Mouse (Mus musculus): Measurements from ENCODE around the gene Cers2.
A peak's percentile ranks its signal among the peaks of the same experiment; 100 is the strongest.
"Not testable (repeated sequence)": the region's sequence is repeated elsewhere in the genome, so short reads cannot be mapped to it uniquely, and the experiment has no call there.

The Cers2 gene

DNA sequence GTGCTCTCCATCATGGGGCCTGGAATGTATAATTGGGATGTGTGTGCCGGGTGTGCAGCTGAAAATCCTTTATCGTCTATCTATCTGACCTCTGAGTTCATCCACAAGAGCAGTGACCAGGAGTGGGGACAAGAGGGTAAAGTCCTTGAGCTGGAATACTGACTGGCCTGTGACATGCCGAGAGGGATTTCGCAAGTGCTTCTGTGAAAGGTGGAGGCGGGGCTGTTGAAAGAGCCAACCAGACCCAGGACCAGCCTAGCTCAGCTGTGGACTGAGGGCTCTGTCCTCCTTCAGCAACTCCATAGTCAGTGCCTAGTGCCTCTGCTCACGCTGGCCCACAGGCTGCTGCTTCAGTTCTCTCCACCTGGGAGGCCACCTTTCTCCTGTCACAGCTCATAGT lies 4.0 kb downstream of the Cers2 start:
- DNase-seq (ENCODE audit: low read depth, low spot score): no peak

DNA sequence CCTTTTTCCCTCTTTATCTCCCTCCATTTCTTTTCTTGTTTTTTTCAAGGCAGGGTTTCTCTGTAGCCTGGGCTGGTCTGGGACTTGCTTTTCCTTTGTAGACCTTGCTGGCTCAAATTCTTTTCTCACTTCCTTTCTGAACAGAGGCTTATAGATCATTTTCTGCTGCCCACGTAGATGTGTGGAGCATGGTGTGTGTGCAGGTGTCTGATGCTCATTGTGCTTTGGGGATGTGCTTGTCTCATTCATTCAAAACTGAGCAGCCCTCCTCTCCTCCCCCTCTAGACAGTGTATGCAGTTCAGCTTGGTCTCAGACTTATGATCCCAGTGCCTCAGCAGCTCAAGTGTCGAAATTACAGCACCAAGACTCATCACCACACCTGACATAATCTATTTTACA lies 4.5 kb downstream of the Cers2 start:
- DNase-seq (ENCODE audit: low read depth, low spot score): no peak

DNA sequence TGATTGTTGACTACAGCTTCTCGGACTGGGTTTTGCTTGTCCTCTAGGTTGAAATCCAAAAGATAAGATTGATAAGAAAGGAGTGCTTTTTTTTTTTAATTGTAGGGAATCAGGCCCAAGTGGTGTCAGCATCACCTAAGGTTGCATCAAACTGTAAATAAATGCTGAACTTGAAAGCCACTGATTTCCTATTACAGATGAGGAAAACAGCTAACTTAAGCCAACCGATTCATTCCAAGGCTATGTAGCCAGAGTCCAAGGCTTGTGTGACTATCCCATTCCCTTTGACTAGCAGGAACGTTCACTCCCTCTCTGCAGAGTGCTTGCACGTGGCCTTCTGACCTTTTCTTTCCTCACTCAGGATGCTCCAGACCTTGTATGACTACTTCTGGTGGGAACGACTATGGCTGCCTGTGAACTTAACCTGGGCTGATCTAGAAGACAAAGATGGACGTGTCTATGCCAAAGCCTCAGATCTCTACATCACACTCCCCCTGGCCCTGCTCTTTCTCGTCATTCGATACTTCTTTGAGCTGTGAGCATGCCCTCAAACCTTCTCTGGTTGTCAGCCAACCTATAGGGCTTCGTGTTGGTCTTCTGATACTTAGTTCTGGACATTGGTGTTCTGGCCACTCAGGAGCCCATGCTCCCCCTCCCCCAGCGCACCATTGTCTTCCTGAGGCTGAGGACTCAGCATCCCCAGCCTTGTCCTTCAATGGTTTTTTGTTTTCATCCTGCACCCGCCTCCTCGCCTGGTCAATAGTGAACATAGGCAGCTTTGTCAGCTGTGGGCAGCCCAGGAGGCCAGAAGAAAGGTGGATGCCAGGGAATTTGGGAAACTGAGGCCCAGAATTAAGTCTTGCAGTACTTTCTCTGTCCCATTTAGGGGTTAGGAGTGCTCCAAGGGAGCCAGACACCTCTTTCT lies 5.4 kb downstream of the Cers2 start:
- DNase-seq (ENCODE audit: low read depth, low spot score): no peak

DNA sequence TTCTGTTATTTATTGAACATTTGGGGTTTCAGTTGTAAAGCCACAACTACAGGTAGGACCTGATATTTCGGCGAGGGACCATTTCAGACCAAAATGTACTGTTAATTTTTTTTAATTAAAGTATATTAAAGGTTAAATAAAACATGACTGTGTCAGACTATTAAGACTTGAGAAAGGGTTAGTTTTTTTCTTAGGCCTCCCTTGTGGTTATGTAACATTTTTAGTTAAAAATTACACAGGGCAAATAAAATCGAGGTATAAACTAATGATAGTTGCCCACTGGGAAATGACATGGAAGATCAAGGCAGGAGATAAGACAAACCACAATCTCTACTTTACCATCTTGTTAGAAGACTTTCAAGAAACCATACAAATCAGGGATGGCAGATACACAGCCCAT lies 8.8 kb downstream of the Cers2 start:
- no peak for DNase-seq (ENCODE audit: low read depth, low spot score)

DNA sequence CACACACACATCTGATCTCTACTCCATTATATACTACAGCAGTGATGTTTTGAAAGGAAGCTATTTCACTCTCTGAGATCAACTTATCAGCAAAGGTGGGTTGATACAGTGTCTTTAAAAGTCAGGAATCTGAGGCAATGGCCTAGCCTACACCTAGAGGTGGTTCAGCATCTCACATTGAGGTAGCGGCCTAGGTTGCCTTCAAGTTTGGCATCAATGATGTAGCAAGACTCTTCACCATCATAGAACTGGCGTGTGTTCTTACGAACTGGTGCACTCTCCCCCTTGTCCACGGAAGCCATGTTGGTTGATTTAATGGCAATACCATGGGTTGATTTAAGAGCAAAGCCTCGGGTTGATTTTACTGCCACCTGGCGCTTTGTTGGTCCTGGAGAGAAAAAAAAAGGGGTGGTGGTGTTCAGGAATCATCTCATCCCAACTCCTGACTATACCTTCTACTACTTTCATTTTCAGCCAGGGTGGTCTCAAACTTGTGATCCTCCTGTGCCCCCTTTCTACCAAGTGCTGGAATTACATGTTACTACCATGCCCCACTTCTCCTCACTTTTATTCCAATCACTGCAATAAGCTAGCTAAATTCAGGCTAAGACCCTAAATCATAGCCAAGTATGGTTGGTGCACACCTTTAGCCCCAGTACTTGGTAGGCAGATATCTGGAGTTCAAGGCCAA lies 10.0 kb downstream of the Cers2 start:
- DNase-seq (ENCODE audit: low read depth, low spot score): no peak

DNA sequence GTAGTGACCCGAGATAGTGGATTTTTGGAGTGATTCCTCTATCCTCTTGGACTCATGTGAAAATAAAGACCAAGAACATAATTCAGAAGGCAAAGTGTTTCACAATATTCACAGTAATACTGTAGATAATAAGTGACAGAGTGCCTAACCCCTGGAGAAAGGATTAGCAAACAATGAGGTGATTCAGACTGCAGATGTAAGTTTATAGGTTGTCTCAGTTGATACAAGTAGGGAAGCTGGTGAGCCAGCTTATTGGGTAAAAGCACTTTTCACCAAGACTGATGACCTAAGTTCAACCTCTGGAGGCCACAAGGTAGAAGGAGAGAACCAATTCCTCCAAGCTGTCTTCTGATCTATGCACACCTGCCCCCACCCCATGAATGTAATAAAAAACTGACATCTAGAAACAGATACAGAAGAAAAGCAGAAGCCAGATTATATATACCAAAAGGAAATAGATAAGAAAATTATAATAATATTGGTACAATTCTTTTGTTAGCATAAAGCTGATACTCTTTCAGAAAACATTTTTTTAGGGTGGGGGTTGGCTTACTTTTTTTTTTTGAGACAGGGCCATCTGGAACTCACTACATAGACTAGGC lies 14.3 kb downstream of the Cers2 start:
- no peak for DNase-seq (ENCODE audit: low read depth, low spot score)

DNA sequence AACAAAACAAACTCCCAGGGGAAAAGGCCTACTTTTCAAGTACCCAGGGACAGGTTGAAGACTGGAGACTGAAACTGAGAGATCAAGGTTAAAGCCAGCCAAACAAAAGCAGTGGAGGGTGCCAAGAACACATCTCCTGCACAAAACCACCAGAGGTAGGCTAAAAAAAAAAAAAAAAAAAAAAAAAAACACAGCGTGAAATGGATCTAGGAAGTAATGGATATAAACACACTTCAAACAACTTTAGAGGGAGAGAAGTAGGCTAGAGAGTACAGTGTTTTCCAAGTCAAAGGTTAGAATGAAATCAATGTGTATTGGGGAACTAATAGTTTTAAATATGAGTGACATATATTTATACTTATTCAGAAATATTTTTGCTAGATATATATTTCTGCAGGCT lies 16.9 kb downstream of the Cers2 start:
- no peak for DNase-seq (ENCODE audit: low read depth, low spot score)

GRCm38 (mm10) chr3:95337345-95337744 lies 22.8 kb downstream of the Cers2 start:
- no peak for DNase-seq (ENCODE audit: low read depth, low spot score)

DNA sequence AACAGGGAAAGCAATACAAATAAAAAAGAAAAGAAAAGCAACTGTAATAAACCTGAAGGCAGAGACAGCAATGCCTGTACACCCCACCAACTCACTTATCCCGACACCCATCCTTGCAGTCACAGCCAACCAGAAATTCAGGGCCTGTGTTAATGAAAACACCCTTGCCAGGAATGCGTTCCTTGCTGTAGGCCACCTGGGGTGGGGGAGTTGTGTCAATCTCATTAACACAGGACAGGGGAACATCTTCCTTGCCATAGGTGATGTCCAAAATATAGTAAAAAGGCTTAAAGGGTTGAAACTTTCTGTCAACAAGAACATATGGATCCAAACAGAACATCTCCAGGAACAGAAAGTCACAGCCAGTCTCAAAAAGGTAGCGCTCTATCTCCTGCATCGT lies 23.7 kb downstream of the Cers2 start:
- DNase-seq (ENCODE audit: low read depth, low spot score): no peak

- DNase-seq (ENCODE audit: low read depth, low spot score): not testable (repeated sequence)
Observed at GRCm38 (mm10) chr3:95343356-95344000, 28.9 kb downstream of the Cers2 start.

DNA sequence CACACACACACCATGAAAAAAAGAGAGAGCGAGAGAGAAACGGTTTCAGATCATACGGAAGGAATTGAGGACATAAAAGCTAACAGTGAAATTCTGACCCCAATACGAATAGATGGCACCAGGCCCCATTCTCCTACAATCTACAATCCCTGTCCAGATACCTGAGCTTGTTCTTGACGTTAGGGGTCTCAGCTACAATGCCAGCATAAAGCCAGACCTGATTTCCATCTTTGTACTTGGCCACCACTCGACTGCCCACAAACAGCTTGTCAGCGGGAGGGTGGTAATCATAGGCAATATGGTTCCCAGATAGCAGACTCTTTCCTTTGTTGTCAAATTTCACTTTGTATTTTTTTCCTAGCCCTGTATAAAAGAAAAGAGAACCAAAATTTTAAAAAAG lies 31.9 kb downstream of the Cers2 start:
- DNase-seq (ENCODE audit: low read depth, low spot score): no peak

- not testable (repeated sequence) for DNase-seq (ENCODE audit: low read depth, low spot score)
Observed at GRCm38 (mm10) chr3:95348343-95348742, 33.8 kb downstream of the Cers2 start.

DNA sequence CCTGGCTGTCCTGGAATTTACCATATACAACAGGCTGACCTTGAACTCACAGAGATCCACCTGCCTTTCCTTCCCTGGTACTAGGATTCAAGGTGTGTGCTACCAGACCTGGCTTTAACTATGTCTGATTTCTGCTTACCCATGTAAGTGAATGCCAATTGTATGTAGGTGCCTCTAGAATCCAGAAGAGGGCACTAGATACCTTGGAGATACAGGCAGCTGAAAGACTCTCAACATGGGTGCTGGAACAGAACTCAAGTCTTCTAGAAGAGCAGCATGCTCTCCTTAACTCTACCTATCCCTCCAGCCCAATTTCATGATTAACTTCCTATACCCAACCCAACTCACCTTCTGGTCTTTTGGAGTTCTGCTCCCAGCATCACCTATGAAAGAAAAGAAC lies 34.9 kb downstream of the Cers2 start:
- peak; percentile 24 for DNase-seq (ENCODE audit: low read depth, low spot score)

GRCm38 (mm10) chr3:95355911-95356544 lies 41.4 kb downstream of the Cers2 start:
- not testable (repeated sequence) for DNase-seq (ENCODE audit: low read depth, low spot score)

DNA sequence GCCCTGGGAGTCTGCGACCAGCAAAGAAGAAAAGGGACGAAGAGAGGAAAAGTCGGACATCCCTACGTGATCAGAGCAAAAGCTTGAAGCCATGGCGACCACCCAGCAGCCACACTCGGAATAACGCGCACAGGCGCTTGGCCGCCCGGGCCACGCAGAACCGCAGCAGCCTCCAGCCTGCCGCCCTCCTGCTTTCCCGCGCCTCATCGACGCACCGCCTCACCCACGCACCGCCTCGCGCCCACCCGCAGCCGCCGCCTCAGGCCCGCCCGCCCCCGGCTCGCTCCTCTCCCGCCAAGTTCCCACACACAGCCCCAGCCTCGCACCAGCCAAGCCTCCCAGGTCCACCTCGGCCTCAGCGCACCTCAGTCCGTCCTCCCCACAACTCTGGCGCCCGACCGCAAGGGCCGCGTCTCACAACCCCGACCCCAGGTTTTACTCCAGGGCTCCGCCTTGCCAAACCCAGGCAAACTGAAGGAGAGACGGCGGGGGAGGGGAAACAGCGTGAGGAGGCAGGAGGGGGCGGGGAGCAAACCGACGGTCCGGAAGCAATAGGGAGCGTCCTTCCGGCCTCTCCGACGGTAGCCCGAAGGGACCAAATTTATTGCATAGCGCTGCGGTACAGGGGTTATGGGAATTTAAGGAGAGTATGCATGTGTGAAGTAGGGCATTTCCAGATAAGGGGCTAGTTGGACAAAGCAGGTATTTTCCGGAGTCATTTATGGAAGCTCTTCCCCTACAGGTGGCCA lies 42.3 kb downstream of the Cers2 start, which contains the start of gene Setdb1:
Gene Setdb1 (minus strand): TSS at position 502 of the 749 bp plus-strand sequence.
- DNase-seq (ENCODE audit: low read depth, low spot score): peak; percentile 98

DNA sequence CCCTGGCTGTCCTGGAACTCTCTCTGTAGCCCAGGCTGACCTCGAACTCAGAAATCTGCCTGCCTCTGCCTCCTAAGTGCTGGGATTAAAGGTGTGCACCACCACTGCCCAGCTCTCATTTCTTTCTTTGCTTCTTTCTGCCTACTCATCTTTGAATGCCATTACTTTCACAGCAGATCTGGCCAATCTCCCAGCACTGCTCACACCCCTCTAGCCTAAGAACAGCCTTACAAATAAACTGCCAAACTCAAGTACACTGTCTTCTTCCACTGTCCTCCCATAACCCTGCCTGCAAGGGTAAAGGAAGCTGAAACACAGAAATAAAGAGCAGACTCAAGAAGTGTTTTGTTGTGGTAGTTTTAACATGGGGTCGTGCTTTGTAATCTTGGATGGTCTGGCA lies 43.2 kb downstream of the Cers2 start:
- DNase-seq (ENCODE audit: low read depth, low spot score): no peak

GRCm38 (mm10) chr3:95360276-95360675 lies 45.7 kb downstream of the Cers2 start:
- DNase-seq (ENCODE audit: low read depth, low spot score): not testable (repeated sequence)

DNA sequence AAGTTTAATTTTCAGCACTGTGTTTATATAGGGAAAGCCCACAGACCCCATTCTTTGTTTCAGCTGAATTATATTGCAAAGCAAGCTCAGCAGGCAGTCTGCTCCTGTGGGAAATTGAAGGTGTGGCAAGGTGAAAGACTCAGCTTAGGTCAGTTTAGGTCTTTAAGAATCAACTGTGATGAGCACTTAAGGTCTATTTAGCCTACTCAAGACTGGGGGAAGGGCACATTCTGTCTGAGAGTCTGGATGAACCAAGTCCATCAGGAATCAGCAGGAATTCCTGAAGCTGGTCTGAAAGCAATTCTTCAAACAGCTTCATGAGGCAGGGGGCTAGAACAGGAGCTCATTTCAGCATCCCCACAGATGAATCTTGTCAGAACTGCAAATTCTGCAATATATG lies 55.5 kb downstream of the Cers2 start:
- no peak for DNase-seq (ENCODE audit: low read depth, low spot score)
